Mouse (Mus musculus): ENCODE data around the gene Hoxc8. TPM values are rescaled to one million over a fixed set of nuclear protein-coding genes. Genes with fewer than 3 reads are reported as not detected.

Hoxc8 gene
- total RNA-seq, 2 experiments from 2014 or later, result 1.1 to 1.2 TPM

DNA sequence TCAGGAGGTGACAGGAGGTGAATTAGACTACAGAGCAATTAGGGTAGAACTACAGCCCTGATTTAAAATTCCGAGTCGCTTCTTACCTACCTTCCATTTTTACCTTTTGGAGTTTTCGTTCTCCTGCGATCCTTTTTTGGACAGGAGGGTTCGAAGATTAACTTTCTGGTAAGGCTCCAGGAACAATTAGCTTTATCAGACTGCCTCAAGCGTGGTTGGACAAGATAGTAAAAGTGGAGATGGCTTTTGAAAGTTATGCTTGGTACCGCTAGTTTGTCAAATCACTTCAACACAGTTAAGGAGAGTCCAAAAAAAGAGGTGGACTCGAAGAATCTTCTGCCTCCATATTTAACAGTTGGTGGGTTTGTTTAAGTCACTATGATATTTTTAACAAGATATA lies 31.1 kb downstream of the Hoxc8 start:
- intact Hi-C loops (cut with DNase I; ENCODE audit: low total_unique reads), result no loop called here
- no peak for DNase-seq

DNA sequence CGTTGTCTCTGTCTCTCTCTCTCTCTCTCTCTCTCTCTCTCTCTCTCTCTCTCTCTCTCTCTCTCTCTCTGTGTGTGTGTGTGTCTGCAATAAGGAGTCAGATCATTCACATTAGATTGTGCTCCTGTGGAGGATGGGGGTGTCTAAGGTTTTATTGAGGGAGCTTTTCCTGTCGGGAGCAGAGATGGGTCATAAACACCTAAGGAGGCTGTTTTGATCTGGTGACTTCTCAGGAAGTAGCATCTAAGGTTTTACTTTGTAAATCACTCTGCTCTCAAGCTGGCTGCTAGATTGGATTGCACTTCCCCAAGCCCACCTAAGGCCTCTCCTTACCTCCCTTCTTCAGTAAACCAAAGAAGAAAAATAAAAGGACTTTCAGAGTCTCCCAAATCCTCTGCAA lies 33.7 kb downstream of the Hoxc8 start:
- DNase-seq, result no peak
- intact Hi-C loops (cut with DNase I; ENCODE audit: low total_unique reads), result no loop called here

DNA sequence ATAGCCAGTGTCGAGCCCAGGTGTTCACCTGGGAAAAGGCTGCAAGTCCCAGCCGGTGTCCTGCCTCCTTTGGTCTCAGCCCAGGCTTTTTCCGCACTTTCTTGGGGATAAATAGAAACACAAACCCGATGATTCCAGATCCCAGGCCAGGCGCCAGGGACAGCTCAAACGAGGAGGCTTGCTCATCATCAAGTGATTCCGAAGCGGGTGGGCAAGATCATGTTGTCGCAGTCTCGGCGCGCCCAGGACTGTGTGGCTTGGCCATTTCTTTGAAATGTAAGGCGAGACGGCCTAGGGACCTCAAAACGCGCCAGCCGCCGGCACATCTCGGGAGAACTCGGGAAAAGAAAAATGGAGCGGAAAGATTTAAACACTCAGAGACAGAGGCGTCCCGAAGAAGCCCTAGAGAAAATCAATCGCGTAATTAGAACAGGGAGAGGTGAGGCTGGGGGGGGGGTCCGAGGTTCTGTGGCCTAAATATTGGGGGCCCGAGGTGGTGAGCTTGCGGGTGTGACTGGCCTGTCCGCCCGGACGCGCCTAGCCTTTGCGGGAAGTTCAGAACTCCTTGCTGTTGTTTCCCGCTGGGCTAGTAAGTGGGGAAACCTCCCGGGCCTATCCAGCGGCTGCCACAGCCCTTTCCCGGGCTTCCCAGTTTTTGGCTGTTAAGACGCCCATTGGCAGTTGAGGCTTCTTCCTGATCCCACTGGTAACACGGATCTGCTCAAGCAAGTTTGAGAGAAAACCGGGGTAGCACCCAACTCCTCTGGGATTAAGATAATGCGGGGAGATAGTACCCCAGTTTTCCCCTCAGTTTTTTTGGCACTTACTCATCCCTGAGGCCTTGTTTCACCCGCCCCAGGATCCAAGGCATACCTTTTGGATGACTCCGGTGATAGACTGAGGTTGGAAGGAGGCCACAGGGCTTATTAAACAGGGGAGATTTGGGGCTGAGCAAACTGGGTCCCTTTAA lies 37.1 kb downstream of the Hoxc8 start:
- DNase-seq, result peak; percentile 63
- intact Hi-C loops (cut with DNase I; ENCODE audit: low total_unique reads), result no loop called here

DNA sequence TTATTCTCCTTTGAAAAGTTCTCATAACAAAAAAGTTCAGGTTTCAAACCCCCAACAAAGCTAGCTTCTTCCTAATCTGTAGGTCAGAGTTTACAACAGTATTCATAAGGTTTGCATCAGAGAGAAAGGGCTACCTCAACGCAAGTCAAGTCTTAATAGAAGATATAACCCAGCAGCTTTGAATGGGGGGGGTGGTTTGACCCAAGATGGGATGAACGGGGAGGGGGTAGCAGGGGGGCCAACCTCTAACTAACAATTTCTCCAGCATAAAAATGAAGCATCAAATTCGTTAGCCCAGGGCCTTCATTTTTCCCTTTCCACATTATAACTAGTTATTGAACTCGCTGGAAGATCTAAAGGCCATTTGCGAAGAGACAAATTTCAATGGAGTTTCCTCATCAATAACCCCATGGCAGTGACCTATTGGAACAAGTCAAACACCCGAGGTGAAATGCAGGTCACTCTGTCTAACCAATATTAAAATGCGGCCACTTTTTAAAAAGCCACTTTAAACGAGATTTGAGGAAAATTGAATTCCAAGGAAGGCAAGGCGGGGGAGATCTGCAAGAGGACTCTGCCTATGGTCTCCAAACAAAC lies 38.6 kb downstream of the Hoxc8 start:
- DNase-seq, result no peak
- intact Hi-C loops (cut with DNase I; ENCODE audit: low total_unique reads), result no loop called here

DNA sequence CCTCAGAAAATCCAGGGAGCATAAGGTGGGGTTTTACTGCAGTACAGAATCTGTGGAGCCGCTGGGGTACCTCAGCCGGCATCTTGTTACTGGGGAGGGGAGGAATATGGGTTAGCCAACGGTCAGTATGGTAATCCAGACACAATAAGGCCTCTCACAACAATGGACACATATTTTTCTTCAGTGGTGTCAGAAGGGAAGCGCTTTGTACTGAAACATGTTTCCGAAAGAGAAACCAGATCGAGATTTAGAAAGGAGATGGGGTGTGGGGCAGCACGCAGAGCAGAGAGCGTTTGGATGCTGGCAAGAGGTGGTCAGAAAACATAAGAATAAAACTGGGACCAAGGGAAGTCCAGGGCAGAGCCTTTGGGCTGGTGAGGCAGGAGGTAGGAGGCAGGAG lies 39.7 kb downstream of the Hoxc8 start:
- DNase-seq, result no peak
- intact Hi-C loops (cut with DNase I; ENCODE audit: low total_unique reads), result no loop called here

DNA sequence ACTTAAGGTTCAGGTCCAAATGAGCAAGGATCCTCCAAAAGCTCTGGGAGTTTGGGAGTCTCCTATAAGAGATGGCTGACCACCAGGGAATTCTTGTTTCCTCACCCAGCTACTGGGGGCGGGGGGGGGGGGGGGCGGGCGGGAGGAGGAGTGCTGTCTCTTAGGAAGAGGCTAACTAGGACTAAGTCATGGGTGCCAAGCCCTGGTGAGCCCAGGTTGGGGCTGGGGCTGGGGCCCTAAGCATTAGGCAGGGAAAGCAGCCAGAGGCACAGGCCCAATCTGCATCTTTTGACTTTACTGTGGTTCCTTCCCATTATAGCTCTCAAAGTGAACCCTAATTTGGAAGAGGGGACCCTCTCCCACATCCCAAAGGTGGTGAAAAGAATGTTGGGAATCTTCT lies 41.8 kb downstream of the Hoxc8 start:
- DNase-seq, result no peak
- intact Hi-C loops (cut with DNase I; ENCODE audit: low total_unique reads), result no loop called here

DNA sequence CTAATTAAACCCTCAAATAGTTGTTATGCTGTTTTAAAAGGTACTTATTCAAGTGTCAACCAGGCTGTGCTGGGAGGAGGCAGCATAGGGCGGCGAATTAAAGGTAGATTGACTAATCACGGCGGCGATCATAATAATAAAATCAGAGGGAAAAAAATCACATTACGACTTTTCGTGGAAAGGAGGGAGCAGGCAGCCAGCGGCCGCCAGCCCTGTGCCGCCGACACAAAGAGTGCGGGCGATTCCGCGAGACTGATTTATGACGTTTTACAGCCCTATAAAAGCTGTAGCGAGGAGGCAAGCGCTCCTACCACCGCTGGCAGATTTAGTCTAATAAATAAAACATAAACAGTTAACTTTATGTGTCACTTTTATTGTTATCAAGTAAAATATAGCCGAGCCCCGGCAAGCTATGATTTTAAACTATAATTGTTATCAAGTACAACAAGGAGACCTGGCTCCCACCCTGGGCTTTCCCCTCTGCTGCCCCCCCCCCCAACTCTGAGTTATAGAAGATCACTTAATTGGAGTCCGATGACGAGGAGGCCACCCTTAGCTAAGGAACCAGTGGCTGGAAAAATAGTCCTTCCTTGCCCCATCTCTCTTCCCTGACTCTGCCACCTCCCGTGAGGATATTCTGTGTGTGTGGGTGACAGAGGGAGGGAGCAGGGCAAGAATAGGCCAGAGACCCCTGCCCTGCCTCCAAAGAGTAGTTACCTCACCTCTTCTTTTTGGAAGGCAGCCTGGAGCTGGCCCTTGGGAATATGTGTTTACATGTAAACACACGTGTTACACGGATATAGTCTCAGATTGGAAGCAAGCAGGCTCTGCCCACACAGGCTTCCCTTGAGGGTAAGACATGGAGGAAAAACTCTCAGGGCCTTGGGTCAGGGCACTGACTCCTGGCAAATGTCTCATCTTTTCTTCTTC lies 42.5 kb downstream of the Hoxc8 start:
- DNase-seq, result no peak
- intact Hi-C loops (cut with DNase I; ENCODE audit: low total_unique reads), result no loop called here

DNA sequence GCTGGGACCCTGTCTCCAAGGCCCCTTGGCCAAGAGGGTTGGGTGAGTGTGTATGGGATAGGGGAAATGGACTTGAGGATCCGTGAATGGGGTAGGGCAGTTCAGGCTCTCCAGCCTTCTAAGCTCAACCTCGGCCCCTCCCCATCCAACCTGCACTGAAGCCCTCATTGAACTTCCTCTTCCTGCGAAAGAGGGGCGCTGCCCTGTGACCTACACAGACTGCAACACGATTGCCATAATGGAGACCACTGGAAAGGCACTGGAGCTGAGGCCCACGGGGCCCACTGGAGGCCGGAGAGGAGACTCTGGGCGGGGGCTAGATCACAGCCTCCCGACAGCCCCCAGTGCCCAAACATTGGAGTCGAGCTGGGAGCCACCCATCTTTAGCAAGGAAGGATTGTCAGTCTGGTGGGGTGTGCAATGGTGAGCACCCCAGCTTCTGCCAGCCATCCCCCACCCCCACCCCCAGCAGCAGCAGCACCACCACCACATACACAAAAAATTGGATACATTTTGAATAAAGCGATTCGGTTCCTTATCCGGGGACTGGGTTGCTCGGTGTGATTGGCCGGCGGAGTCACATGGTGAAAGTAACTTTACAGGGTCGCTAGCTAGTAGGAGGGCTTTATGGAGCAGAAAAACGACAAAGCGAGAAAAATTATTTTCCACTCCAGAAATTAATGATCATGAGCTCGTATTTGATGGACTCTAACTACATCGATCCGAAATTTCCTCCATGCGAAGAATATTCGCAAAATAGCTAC lies 43.8 kb downstream of the Hoxc8 start:
- DNase-seq, result no peak
- intact Hi-C loops (cut with DNase I; ENCODE audit: low total_unique reads), result no loop called here

DNA sequence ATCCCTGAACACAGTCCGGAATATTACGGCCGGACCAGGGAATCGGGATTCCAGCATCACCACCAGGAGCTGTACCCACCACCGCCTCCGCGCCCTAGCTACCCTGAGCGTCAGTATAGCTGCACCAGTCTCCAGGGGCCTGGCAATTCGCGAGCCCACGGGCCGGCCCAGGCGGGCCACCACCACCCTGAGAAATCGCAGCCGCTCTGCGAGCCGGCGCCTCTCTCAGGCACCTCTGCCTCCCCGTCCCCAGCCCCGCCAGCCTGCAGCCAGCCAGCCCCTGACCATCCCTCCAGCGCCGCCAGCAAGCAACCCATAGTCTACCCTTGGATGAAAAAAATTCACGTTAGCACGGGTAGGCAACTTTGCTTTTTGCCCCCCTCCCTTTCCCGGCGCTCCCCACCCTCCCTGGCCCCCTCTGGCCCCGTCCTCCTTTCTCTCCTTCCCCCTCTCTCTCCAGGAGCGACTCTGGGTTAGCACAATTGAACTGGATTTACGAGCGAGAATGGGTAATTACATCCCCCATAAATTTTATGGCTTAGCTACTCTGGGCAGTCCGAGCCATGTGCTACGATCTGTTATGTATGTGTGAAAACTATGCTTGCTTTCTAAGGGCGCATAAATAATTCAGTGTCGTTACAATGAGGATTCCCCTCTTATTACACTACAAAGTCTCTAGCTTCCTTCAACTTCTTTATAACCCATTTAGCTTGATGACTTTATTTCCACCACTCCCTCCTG lies 44.6 kb downstream of the Hoxc8 start:
- no peak for DNase-seq
- intact Hi-C loops (cut with DNase I; ENCODE audit: low total_unique reads), result no loop called here

DNA sequence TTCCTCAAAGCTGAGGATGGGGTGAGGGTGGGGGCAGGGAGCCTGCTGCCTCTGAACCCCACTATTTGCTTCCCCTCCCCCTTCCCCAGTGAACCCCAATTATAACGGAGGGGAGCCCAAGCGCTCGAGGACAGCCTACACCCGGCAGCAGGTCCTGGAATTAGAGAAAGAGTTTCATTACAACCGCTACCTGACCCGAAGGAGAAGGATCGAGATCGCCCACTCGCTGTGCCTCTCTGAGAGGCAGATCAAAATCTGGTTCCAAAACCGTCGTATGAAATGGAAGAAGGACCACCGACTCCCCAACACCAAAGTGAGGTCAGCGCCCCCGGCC lies 45.1 kb downstream of the Hoxc8 start:
- intact Hi-C loops (cut with DNase I; ENCODE audit: low total_unique reads), result no loop called here
- DNase-seq, result no peak

DNA sequence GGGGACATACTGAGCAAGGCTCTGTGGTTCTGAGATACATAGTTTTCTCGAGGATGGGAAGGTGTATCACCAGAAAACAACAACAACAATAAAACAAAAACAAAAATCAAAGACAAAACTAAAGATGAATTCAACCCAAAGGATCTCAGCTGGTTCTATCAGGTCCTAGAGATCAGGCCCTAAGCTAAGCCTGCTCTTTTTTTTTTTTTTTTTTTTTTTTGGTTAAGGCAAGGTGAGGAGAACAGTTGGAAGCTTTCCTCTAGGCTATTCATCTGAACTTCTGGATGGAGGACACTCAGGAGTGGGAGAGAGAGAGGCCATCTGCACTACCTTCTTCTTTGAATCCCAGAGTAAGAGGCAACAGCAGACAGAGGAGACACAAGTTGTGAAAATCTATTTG lies 47.2 kb downstream of the Hoxc8 start:
- no peak for DNase-seq
- intact Hi-C loops (cut with DNase I; ENCODE audit: low total_unique reads), result no loop called here

DNA sequence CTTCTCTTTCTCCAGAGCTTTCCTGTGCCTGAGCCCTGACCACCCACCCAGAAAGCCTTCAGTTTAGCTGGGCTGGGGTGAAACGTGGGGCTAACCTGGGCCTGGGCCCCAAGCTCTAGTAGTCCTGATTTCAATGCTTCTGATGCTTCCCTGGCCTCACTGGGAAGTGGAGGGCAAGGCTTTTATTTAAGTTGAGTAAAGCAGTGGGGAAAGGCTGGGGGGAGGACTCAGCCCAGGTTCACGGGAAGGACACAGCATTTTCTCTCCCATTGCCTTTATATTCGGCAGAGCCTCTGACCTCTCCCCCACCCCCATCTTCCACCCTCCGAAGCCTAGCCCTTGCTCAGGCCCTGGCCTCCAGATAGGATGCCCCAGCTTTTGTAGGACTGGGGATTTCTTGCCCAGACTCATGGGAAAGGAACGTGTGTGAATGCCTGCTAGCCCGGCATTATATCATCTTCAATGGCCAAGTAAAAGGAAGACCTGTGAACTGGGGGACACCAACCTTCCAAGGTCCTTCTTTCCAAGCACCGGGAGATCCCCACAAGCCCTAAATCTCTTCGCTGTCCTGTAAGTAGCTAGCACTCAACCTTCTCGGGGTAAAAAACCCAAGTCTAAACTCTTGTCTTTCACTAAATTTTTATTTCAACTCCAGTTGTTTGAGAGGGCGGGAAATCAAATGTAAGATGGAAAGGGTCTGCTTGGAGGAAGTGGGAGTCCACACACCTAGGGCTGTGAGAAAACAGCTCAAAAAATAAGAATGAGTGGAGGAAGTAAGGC lies 48.5 kb downstream of the Hoxc8 start:
- no peak for DNase-seq
- intact Hi-C loops (cut with DNase I; ENCODE audit: low total_unique reads), result no loop called here

DNA sequence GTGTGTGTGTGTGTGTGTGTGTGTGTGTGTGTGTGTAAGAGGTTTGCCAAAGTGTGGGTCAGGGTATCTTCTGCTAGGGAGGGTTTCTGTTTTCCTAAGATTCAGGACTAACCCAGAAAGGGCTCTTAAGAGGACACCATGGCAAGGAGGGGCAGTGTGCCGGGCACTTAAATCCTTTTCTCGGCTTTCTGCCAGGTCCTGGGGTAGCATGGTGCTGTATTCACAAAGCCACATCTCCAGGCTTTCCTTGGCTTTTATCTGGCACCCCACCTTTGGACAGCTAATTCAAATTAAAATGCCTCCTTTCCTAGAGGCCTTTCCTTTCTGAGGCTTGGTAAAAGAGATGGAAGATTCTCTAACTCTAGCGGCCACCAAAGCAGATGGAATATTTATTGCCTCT lies 49.2 kb downstream of the Hoxc8 start:
- intact Hi-C loops (cut with DNase I; ENCODE audit: low total_unique reads), result no loop called here

DNA sequence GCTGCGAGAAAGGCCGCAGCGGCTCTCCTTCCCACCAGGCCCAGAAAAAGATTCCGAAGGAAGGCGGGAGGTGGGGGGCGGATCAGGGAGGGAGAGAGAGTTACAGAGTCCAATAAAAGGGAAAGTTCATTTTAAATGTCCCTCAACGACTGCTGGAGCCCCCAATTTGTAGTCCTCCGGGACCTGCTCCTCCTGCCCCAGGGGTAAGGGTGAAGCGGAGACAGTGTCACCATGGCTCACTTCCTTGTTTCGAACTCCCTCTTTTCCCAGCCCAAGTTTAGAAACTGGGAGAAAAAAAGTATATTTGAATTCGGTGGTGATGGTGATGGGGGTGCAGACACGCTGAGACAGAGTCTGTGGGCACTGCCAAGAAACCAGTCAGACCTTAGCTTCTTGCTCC lies 50.2 kb downstream of the Hoxc8 start:
- intact Hi-C loops (cut with DNase I; ENCODE audit: low total_unique reads), result no loop called here
- no peak for DNase-seq

More for the DNA sequence above, 49.2 kb downstream of the Hoxc8 start:
- DNase-seq, result no peak

DNA sequence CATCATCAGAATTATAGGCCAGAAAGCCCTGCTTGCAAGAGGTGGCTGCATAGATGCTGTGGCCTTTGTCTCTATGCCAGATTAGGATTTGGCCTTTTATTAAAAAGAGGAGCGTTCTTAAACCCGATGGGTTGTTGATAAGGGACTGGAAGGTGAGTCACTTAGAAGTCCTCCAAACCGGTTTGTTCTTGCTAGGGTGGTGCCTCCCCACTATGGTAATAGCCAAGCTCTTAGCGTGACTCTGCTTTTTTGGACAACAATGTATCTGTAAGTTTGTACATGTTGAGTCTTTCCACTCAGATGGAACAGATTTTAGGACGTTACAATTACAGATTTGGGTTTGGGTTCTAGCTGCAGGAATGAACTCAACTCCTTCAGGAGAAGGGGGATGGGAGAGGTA lies 51.2 kb downstream of the Hoxc8 start:
- intact Hi-C loops (cut with DNase I; ENCODE audit: low total_unique reads), result no loop called here
- DNase-seq, result no peak

DNA sequence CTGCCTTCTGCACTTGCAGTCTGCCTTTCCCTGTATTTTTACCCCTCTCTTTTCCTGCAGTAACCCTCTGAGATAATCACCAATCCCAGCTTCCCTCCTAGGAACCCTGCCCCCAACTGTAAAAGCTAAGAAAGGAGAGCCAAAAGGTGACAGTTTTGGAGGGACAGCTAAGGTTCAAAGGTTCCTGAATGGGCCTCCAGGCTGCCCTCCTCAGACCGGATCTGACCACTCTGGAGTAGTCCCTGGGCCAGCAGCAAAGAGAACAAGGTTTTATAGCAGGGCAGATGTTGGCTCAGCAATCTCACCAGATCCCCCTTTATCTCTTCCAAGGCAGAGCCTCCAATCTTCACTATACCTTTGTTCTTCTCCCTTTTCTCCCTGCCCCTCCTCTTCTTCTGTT lies 51.8 kb downstream of the Hoxc8 start:
- intact Hi-C loops (cut with DNase I; ENCODE audit: low total_unique reads), result no loop called here
- no peak for DNase-seq

Measured in gastrocnemius, postnatal 14 days (tissue).